ENCODE assay signal across 11 mouse cellular contexts in genomic region chr3:102744657-102745056, GRCm38 (mm10). TPM values are rescaled to one million over a fixed set of nuclear protein-coding genes. Genes with fewer than 3 reads are reported as not detected.
A peak's percentile ranks its signal among the peaks of the same experiment; 100 is the strongest.
DNase-seq lines count a peak whose midpoint lies in the region; ATAC-seq and TF ChIP-seq lines count a peak whose summit lies in the region.
"Had no signal": no experiment of that assay in that cellular context is flagged by ENCODE, and none has a peak within 500 bp of the region (broad histone marks: within the 10 kb centered on the region; RNA-seq: fewer than 3 reads in every experiment).

No protein-coding gene starts in this region.

- ATAC-seq in kidney, postnatal 0 days (replicated peaks; ENCODE audit: low FRiP score, low read depth), result no peak
- ATAC-seq in embryonic facial prominence, embryonic 14.5 days (ENCODE audit: low read depth), result peak; percentile 50; the same call in 1 of the 2 replicates
- ATAC-seq in hematopoietic stem cell, adult 5-6 weeks (replicated peaks in 1 of 2; ENCODE audit: insufficient read depth in 1 of 2, low FRiP score in 2 of 2, low TSS enrichment in 1 of 2, low read depth in 1 of 2, poor library complexity in 2 of 2, severe bottlenecking in 2 of 2), result peak; percentile 55 to 71

- H3K36me3 ChIP-seq in kidney, postnatal 0 days (ENCODE audit: insufficient read depth, low read length), result no peaks in the 10 kb centered on the region
- H3K36me3 ChIP-seq in embryonic facial prominence, embryonic 14.5 days (ENCODE audit: control insufficient read depth, insufficient read depth, low read length), result no peaks in the 10 kb centered on the region

- no peak overlapping the region for H3K4me3 ChIP-seq in kidney, postnatal 0 days (replicated peaks; ENCODE audit: low read depth, low read length)
- no peak overlapping the region for H3K4me3 ChIP-seq in embryonic facial prominence, embryonic 14.5 days (ENCODE audit: low read depth, low read length)
- H3K4me3 ChIP-seq: erythroblast, embryonic 14.5 days had no signal

- H3K9me3 ChIP-seq in kidney, postnatal 0 days (replicated peaks; ENCODE audit: low read length), result no peaks in the 10 kb centered on the region
- H3K9me3 ChIP-seq in embryonic facial prominence, embryonic 14.5 days (ENCODE audit: control insufficient read depth, low read length), result no peaks in the 10 kb centered on the region

- no peak overlapping the region for H3K4me2 ChIP-seq in kidney, postnatal 0 days (ENCODE audit: low read length)
- H3K4me2 ChIP-seq in embryonic facial prominence, embryonic 14.5 days (ENCODE audit: low read depth, low read length), result no peak overlapping the region

- no peak overlapping the region for H3K27ac ChIP-seq in kidney, postnatal 0 days
- 0 out of 2 replicates have a peak overlapping the region, but pooled peaks have one; percentile 17 for H3K27ac ChIP-seq in embryonic facial prominence, embryonic 14.5 days (replicated peaks; ENCODE audit: low read depth, low read length)

- 15% methylated on average over 5 of the region's 5 CpGs for WGBS in kidney, postnatal 0 days
- 30% methylated on average over 5 of the region's 5 CpGs for WGBS in embryonic facial prominence, embryonic 14.5 days

- no peaks in the 10 kb centered on the region for H3K27me3 ChIP-seq in kidney, postnatal 0 days (ENCODE audit: insufficient read depth, low read length)
- H3K27me3 ChIP-seq in embryonic facial prominence, embryonic 14.5 days (replicated peaks; ENCODE audit: control insufficient read depth, insufficient read depth, low read length), result no peaks in the 10 kb centered on the region

- peak; percentile 75 for DNase-seq in kidney, postnatal 0 days (ENCODE audit: low spot score)
- no peak for DNase-seq in kidney, adult 11 months
- DNase-seq in embryonic facial prominence, embryonic 14.5 days (ENCODE audit: low spot score), result peak; percentile 50
- DNase-seq in retina, postnatal 1 day, result peak; percentile 32
- DNase-seq in embryo, embryonic 10 days (ENCODE audit: low spot score), result no peak
- DNase-seq in ovary, postnatal 36 days (ENCODE audit: low spot score), result no peak
- DNase-seq: kidney, adult 8-10 months had no signal

- 0 out of 2 replicates have a peak, but pooled peaks cover 4% of the 10 kb centered on the region for H3K4me1 ChIP-seq in kidney, postnatal 0 days (replicated peaks; ENCODE audit: insufficient read depth, low read length)
- peaks cover 10% of the 10 kb centered on the region; the same call in 1 of the 2 replicates for H3K4me1 ChIP-seq in embryonic facial prominence, embryonic 14.5 days (ENCODE audit: control insufficient read depth, insufficient read depth, low read length)

- H3K9ac ChIP-seq in kidney, postnatal 0 days (ENCODE audit: low read depth, low read length), result no peak overlapping the region
- H3K9ac ChIP-seq in embryonic facial prominence, embryonic 14.5 days (ENCODE audit: low read depth, low read length), result no peak overlapping the region

- TF ChIP-seq CTCF in kidney, postnatal 0 days (IDR thresholded peaks at IDR 0.05; ENCODE audit: low read depth), result no peak

RNA-seq across cellular contexts. Expression of gene Tspan2, which starts 10.3 kb away (rescaled TPM):
- polyA plus RNA-seq in kidney, postnatal 0 days (2015; fragmentation: Nextera tagmentation; extraction: Ambion mirVana), result 8.9 and 9.5 TPM in 2 replicates
- polyA plus RNA-seq in embryonic facial prominence, embryonic 14.5 days (2014; fragmentation: Nextera tagmentation; extraction: Ambion mirVana), result 8.4 and 10.1 TPM in 2 replicates
- total RNA-seq in hematopoietic stem cell, adult 5-6 weeks (2017), result 20.6 and 23.4 TPM in 2 replicates
- total RNA-seq: MEL had no signal
- polyA plus RNA-seq: erythroblast, embryonic 14.5 days had no signal

RNA-seq across cellular contexts. Expression of gene Tshb, which starts 37.9 kb away (rescaled TPM):
- 0.10 and 0.18 TPM in 2 replicates for polyA plus RNA-seq in kidney, postnatal 0 days (2015; fragmentation: Nextera tagmentation; extraction: Ambion mirVana)
- polyA plus RNA-seq in embryonic facial prominence, embryonic 14.5 days (2014; fragmentation: Nextera tagmentation; extraction: Ambion mirVana), result 1.9 and 4.3 TPM in 2 replicates
- total RNA-seq in hematopoietic stem cell, adult 5-6 weeks (2017), result not detected in 2 replicates
- total RNA-seq: MEL had no signal
- polyA plus RNA-seq: erythroblast, embryonic 14.5 days; liver, embryonic 16.5 days had no signal

Comparison
In these comparisons a context has a peak if more than half of its experiments do, and no peak if none do; other contexts are left out.
1. DNase-seq: peak in kidney, postnatal 0 days (single experiment), embryonic facial prominence, embryonic 14.5 days (single experiment) and retina, postnatal 1 day (single experiment); none in kidney, adult 11 months (single experiment), embryo, embryonic 10 days (single experiment) and ovary, postnatal 36 days (single experiment).